ENCODE assay signal across 9 mouse cellular contexts in the genomic region with DNA sequence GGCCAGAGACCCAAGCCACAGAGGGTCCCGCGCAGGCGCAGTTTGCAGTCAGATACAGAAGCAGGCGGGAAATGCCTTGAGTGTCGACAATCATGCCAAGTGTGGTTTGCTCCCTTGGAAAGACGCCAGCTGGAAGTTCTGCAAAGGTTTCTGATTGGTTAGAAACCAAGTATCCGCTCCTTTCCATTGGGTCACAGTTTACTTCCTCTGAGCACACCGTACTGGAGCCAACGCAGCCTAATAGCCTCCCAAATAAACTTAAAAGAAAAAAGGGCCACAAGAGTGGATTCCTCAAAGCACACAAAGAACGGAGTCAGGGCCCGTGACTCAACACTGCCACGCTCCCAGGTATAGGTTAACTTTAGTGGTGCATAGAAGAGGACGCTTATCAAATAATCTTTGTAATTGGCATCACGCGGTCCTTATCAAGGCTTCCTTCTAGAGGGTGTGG.
DNase-seq lines count a peak whose midpoint lies in the region; ATAC-seq and TF ChIP-seq lines count a peak whose summit lies in the region.
"Had no signal": no experiment of that assay in that cellular context is flagged by ENCODE, and none has a peak within 500 bp of the region (broad histone marks: within the 10 kb centered on the region; RNA-seq: fewer than 3 reads in every experiment).

No protein-coding gene starts in this region.

- no peaks in the 10 kb centered on the region for H3K36me3 ChIP-seq in neural tube, embryonic 13.5 days
- H3K36me3 ChIP-seq in stomach, postnatal 0 days (ENCODE audit: control insufficient read depth, insufficient read depth, low read length) = no peaks in the 10 kb centered on the region

- H3K4me1 ChIP-seq in neural tube, embryonic 13.5 days (replicated peaks) = peaks cover 21% of the 10 kb centered on the region
- H3K4me1 ChIP-seq in stomach, postnatal 0 days (replicated peaks; ENCODE audit: control insufficient read depth, insufficient read depth) = no peaks in the 10 kb centered on the region

- 73% methylated on average over 15 of the region's 15 CpGs for WGBS in neural tube, embryonic 13.5 days
- 34% methylated on average over 15 of the region's 15 CpGs for WGBS in stomach, postnatal 0 days

- no peak overlapping the region for H3K9ac ChIP-seq in neural tube, embryonic 13.5 days
- H3K9ac ChIP-seq in stomach, postnatal 0 days (ENCODE audit: low read length) = no peak overlapping the region

- H3K27me3 ChIP-seq in neural tube, embryonic 13.5 days = 0 out of 2 replicates have a peak, but pooled peaks cover 16% of the 10 kb centered on the region
- H3K27me3 ChIP-seq in stomach, postnatal 0 days (ENCODE audit: control insufficient read depth, insufficient read depth, low read length) = no peaks in the 10 kb centered on the region

- H3K4me2 ChIP-seq in neural tube, embryonic 13.5 days = no peak overlapping the region
- H3K4me2 ChIP-seq in stomach, postnatal 0 days (replicated peaks; ENCODE audit: low read depth) = no peak overlapping the region

- H3K9me3 ChIP-seq in neural tube, embryonic 13.5 days = no peaks in the 10 kb centered on the region
- H3K9me3 ChIP-seq in stomach, postnatal 0 days (ENCODE audit: control insufficient read depth, low read length) = no peaks in the 10 kb centered on the region

- no peak overlapping the region for H3K4me3 ChIP-seq in neural tube, embryonic 13.5 days
- no peak overlapping the region for H3K4me3 ChIP-seq in stomach, postnatal 0 days (ENCODE audit: low read depth, low read length)
- H3K4me3 ChIP-seq: layer of hippocampus, adult 2 months had no signal

- H3K27ac ChIP-seq in neural tube, embryonic 13.5 days (replicated peaks) = no peak overlapping the region
- H3K27ac ChIP-seq in stomach, postnatal 0 days (replicated peaks) = no peak overlapping the region
- H3K27ac ChIP-seq: layer of hippocampus, adult 2 months had no signal

- no peak for TF ChIP-seq EP300 in stomach, postnatal 0 days (optimal IDR thresholded peaks at IDR 0.05)

- peak; percentile 37 for TF ChIP-seq CTCF in stomach, postnatal 0 days (IDR thresholded peaks at IDR 0.05; ENCODE audit: low read depth)

- 0 out of 2 replicates have a peak, but pooled peaks have one; percentile 42 for ATAC-seq in neural tube, embryonic 13.5 days (ENCODE audit: low read depth)
- ATAC-seq in stomach, postnatal 0 days (ENCODE audit: low FRiP score, low TSS enrichment) = peak; percentile 63

- DNase-seq in cerebellum, postnatal 10 days = peak; percentile 77 to 81
- no peak for DNase-seq in cerebellum, adult 11 months
- DNase-seq in neural tube, embryonic 10.5 days (ENCODE audit: extremely low spot score, low spot score) = no peak
- DNase-seq in kidney, postnatal 10 days = peak; percentile 88
- DNase-seq in stomach, postnatal 0 days (ENCODE audit: low spot score) = peak; percentile 26
- no peak for DNase-seq in retina, embryonic 14.5 days (ENCODE audit: low spot score)
- DNase-seq in frontal cortex, adult 2 months (ENCODE audit: extremely low spot score in 1 of 2, low spot score in 1 of 2) = no peak

Comparison
In these comparisons a context has a peak if more than half of its experiments do, and no peak if none do; other contexts are left out.
1. DNase-seq: peak in cerebellum, postnatal 10 days (2 of 2), kidney, postnatal 10 days (single experiment) and stomach, postnatal 0 days (single experiment); none in cerebellum, adult 11 months (single experiment), neural tube, embryonic 10.5 days (single experiment), retina, embryonic 14.5 days (single experiment) and frontal cortex, adult 2 months (0 of 2).